Mouse (Mus musculus): Measurements from ENCODE around the gene Zscan29. TPM values are rescaled to one million over a fixed set of nuclear protein-coding genes. Genes with fewer than 3 reads are reported as not detected.

Zscan29 gene
- polyA plus RNA-seq, 1 experiment from 2014 or later: 6.2 TPM

GRCm38 (mm10) chr2:121188530-121188929 is 17.6 kb upstream of the Zscan29 start:
- 73% methylated on average over 1 of the region's 1 CpGs for WGBS
- 0 out of 4 replicates have a peak, but pooled peaks cover 0 to under 1% of the 10 kb centered on the region in 2 experiments for H3K4me1 ChIP-seq (ENCODE audit: control insufficient read depth in 2 of 2, insufficient read depth in 2 of 2, low read length in 2 of 2)
- H3K4me3 ChIP-seq (ENCODE audit: control insufficient read depth in 1 of 2, insufficient read depth in 1 of 2, low read depth in 1 of 2, low read length in 2 of 2): no peak overlapping the region
- H3K4me2 ChIP-seq (ENCODE audit: low read length): no peak overlapping the region
- H3K27me3 ChIP-seq (ENCODE audit: control insufficient read depth, insufficient read depth, low read length): no peaks in the 10 kb centered on the region
- peaks cover 97% of the 10 kb centered on the region for H3K36me3 ChIP-seq (ENCODE audit: control insufficient read depth, insufficient read depth, low read length)
- ATAC-seq (ENCODE audit: insufficient number of reproducible peaks, insufficient read depth, low FRiP score, low read depth): no peak
- no peak overlapping the region for H3K9ac ChIP-seq (ENCODE audit: low read length)
- H3K27ac ChIP-seq (replicated peaks in 1 of 2; ENCODE audit: control insufficient read depth in 1 of 2, insufficient read depth in 1 of 2, low read depth in 2 of 2, low read length in 2 of 2): no peak overlapping the region
- no peaks in the 10 kb centered on the region for H3K9me3 ChIP-seq (ENCODE audit: control insufficient read depth, low read length)

- Histone ChIP-seq H3K4me3 (ENCODE audit: control insufficient read depth in 1 of 2, insufficient read depth in 1 of 2, low read depth in 1 of 2, low read length in 2 of 2) (no peak overlapping the region), H3K9ac (ENCODE audit: low read length) (no peak overlapping the region), H3K27ac (replicated peaks in 1 of 2; ENCODE audit: control insufficient read depth in 1 of 2, insufficient read depth in 1 of 2, low read depth in 2 of 2, low read length in 2 of 2) (no peak overlapping the region), H3K9me3 (ENCODE audit: control insufficient read depth, low read length) (no peaks in the 10 kb centered on the region), H3K27me3 (ENCODE audit: control insufficient read depth, insufficient read depth, low read length) (no peaks in the 10 kb centered on the region), H3K4me1 (ENCODE audit: control insufficient read depth in 2 of 2, insufficient read depth in 2 of 2, low read length in 2 of 2) (no peaks in the 10 kb centered on the region), H3K4me2 (ENCODE audit: low read length) (no peak overlapping the region), H3K36me3 (ENCODE audit: control insufficient read depth, insufficient read depth, low read length) (peaks cover 86% of the 10 kb centered on the region)
- no peak for ATAC-seq (ENCODE audit: insufficient number of reproducible peaks, insufficient read depth, low FRiP score, low read depth)
- 94% methylated on average over 7 of the region's 7 CpGs for WGBS
Measured at GRCm38 (mm10) chr2:121184142-121184541, 13.2 kb upstream of the Zscan29 start.

GRCm38 (mm10) chr2:121183431-121183830 is 12.5 kb upstream of the Zscan29 start:
- H3K4me1 ChIP-seq (ENCODE audit: control insufficient read depth in 2 of 2, insufficient read depth in 2 of 2, low read length in 2 of 2): no peaks in the 10 kb centered on the region
- no peaks in the 10 kb centered on the region for H3K9me3 ChIP-seq (ENCODE audit: control insufficient read depth, low read length)
- peaks cover 86% of the 10 kb centered on the region for H3K36me3 ChIP-seq (ENCODE audit: control insufficient read depth, insufficient read depth, low read length)
- H3K9ac ChIP-seq (ENCODE audit: low read length): no peak overlapping the region
- WGBS: 83% methylated on average over 5 of the region's 5 CpGs
- no peak overlapping the region for H3K27ac ChIP-seq (replicated peaks in 1 of 2; ENCODE audit: control insufficient read depth in 1 of 2, insufficient read depth in 1 of 2, low read depth in 2 of 2, low read length in 2 of 2)
- no peak overlapping the region for H3K4me3 ChIP-seq (ENCODE audit: control insufficient read depth in 1 of 2, insufficient read depth in 1 of 2, low read depth in 1 of 2, low read length in 2 of 2)
- H3K27me3 ChIP-seq (ENCODE audit: control insufficient read depth, insufficient read depth, low read length): no peaks in the 10 kb centered on the region
- ATAC-seq (ENCODE audit: insufficient number of reproducible peaks, insufficient read depth, low FRiP score, low read depth): no peak
- no peak overlapping the region for H3K4me2 ChIP-seq (ENCODE audit: low read length)

GRCm38 (mm10) chr2:121178828-121179479 is 8.0 kb upstream of the Zscan29 start:
- Histone ChIP-seq H3K27me3 (ENCODE audit: control insufficient read depth, insufficient read depth, low read length) (no peaks in the 10 kb centered on the region), H3K4me3 (ENCODE audit: control insufficient read depth in 1 of 2, insufficient read depth in 1 of 2, low read depth in 1 of 2, low read length in 2 of 2) (no peak overlapping the region), H3K36me3 (ENCODE audit: control insufficient read depth, insufficient read depth, low read length) (peaks cover 84% of the 10 kb centered on the region), H3K9me3 (ENCODE audit: control insufficient read depth, low read length) (no peaks in the 10 kb centered on the region), H3K4me2 (ENCODE audit: low read length) (no peak overlapping the region), H3K9ac (ENCODE audit: low read length) (no peak overlapping the region), H3K27ac (replicated peaks in 1 of 2; ENCODE audit: control insufficient read depth in 1 of 2, insufficient read depth in 1 of 2, low read depth in 2 of 2, low read length in 2 of 2) (no peak overlapping the region), H3K4me1 (ENCODE audit: control insufficient read depth in 2 of 2, insufficient read depth in 2 of 2, low read length in 2 of 2) (no peaks in the 10 kb centered on the region)
- 93% methylated on average over 3 of the region's 3 CpGs for WGBS
- ATAC-seq (ENCODE audit: insufficient number of reproducible peaks, insufficient read depth, low FRiP score, low read depth): no peak

- peak within 1 kb of the TSS; percentile 69 to 90 for H3K27ac ChIP-seq (replicated peaks in 1 of 2; ENCODE audit: control insufficient read depth in 1 of 2, insufficient read depth in 1 of 2, low read depth in 2 of 2, low read length in 2 of 2)
- peak; percentile 33; the same call in 1 of the 2 replicates for ATAC-seq (ENCODE audit: insufficient number of reproducible peaks, insufficient read depth, low FRiP score, low read depth)
- H3K27me3 ChIP-seq (ENCODE audit: control insufficient read depth, insufficient read depth, low read length): no peaks in the 10 kb centered on the region
- peak within 1 kb of the TSS; percentile 97 for H3K4me2 ChIP-seq (ENCODE audit: low read length)
- under 1% methylated on average over 38 of the region's 38 CpGs for WGBS
- H3K9ac ChIP-seq (ENCODE audit: low read length): peak within 1 kb of the TSS; percentile 91
- H3K36me3 ChIP-seq (ENCODE audit: control insufficient read depth, insufficient read depth, low read length): peaks cover 39% of the 10 kb centered on the region
- no peaks in the 10 kb centered on the region for H3K9me3 ChIP-seq (ENCODE audit: control insufficient read depth, low read length)
- H3K4me3 ChIP-seq (ENCODE audit: control insufficient read depth in 1 of 2, insufficient read depth in 1 of 2, low read depth in 1 of 2, low read length in 2 of 2): peak within 1 kb of the TSS; percentile 59 to 82
- H3K4me1 ChIP-seq (ENCODE audit: control insufficient read depth in 2 of 2, insufficient read depth in 2 of 2, low read length in 2 of 2): peaks cover 5 to 16% of the 10 kb centered on the region in 2 experiments
Measured at GRCm38 (mm10) chr2:121170481-121170971, 399 bp downstream of the Zscan29 start, which contains the start of gene Tubgcp4. Gene Tubgcp4, plus strand, starts transcription at chr2:121170654.

- Histone ChIP-seq H3K9ac (ENCODE audit: low read length) (peak overlapping the region; percentile 91), H3K27ac (replicated peaks in 1 of 2; ENCODE audit: control insufficient read depth in 1 of 2, insufficient read depth in 1 of 2, low read depth in 2 of 2, low read length in 2 of 2) (peak overlapping the region; percentile 69 to 90; a peak in 3 of 4 replicates), H3K9me3 (ENCODE audit: control insufficient read depth, low read length) (no peaks in the 10 kb centered on the region), H3K4me1 (ENCODE audit: control insufficient read depth in 2 of 2, insufficient read depth in 2 of 2, low read length in 2 of 2) (peaks cover 5 to 16% of the 10 kb centered on the region in 2 experiments), H3K4me2 (ENCODE audit: low read length) (peak overlapping the region; percentile 97), H3K36me3 (ENCODE audit: control insufficient read depth, insufficient read depth, low read length) (peaks cover 38% of the 10 kb centered on the region), H3K27me3 (ENCODE audit: control insufficient read depth, insufficient read depth, low read length) (no peaks in the 10 kb centered on the region), H3K4me3 (ENCODE audit: control insufficient read depth in 1 of 2, insufficient read depth in 1 of 2, low read depth in 1 of 2, low read length in 2 of 2) (peak overlapping the region; percentile 59 to 82)
- no peak for ATAC-seq (ENCODE audit: insufficient number of reproducible peaks, insufficient read depth, low FRiP score, low read depth)
- WGBS: 4% methylated on average over 9 of the region's 9 CpGs
Measured at GRCm38 (mm10) chr2:121169902-121170301, 1.0 kb downstream of the Zscan29 start.

- Histone ChIP-seq H3K36me3 (ENCODE audit: control insufficient read depth, insufficient read depth, low read length) (peaks cover 39% of the 10 kb centered on the region), H3K9me3 (ENCODE audit: control insufficient read depth, low read length) (no peaks in the 10 kb centered on the region), H3K9ac (ENCODE audit: low read length) (peak overlapping the region; percentile 91), H3K4me2 (ENCODE audit: low read length) (peak overlapping the region; percentile 97), H3K4me3 (ENCODE audit: control insufficient read depth in 1 of 2, insufficient read depth in 1 of 2, low read depth in 1 of 2, low read length in 2 of 2) (peak overlapping the region; percentile 5 to 82; a peak in 3 of 4 replicates), H3K4me1 (ENCODE audit: control insufficient read depth in 2 of 2, insufficient read depth in 2 of 2, low read length in 2 of 2) (peaks cover 5 to 16% of the 10 kb centered on the region in 2 experiments), H3K27ac (replicated peaks in 1 of 2; ENCODE audit: control insufficient read depth in 1 of 2, insufficient read depth in 1 of 2, low read depth in 2 of 2, low read length in 2 of 2) (no peak overlapping the region), H3K27me3 (ENCODE audit: control insufficient read depth, insufficient read depth, low read length) (no peaks in the 10 kb centered on the region)
- no peak for ATAC-seq (ENCODE audit: insufficient number of reproducible peaks, insufficient read depth, low FRiP score, low read depth)
- 45% methylated on average over 4 of the region's 4 CpGs for WGBS
Measured at GRCm38 (mm10) chr2:121169173-121169572, 1.8 kb downstream of the Zscan29 start.

Measured in heart, embryonic 14.5 days (tissue).